Mouse (Mus musculus) liver, embryonic 11.5 days (tissue): ENCODE measurements at regions not wholly inside any gene's neighbourhood (a gene's known extent, or its start where the extent isn't known, plus 50 kb on each side); places are given as distances from the start of the nearest gene placed in this dataset.

Experiments used
- ATAC-seq: fragments of 200-750 bp; cut with Nextera tagmentation; replicated peaks from 2 replicates; pipeline ENCODE4 v1.8.0; 2017; ENCODE audit warnings: moderate number of reproducible peaks, mild to moderate bottlenecking, moderate TSS enrichment, moderate library complexity; ENCODE audit not compliant: low FRiP score
- DNase-seq: peaks from one replicate; pipeline ENCODE4 v3.0.0-alpha.2; 2017; ENCODE audit warnings: low spot score
- H3K27ac ChIP-seq: fragments of 300-500 bp; sonication (generic); 2 replicates; pipeline ENCODE4 v1.5.1; 2014; ENCODE audit warnings: mild to moderate bottlenecking, low read depth, low read length, control low read depth
- H3K27me3 ChIP-seq: fragments of 300-500 bp; sonication (generic); replicated peaks from 2 replicates; pipeline ENCODE4 v1.6.1; 2014; ENCODE audit warnings: low read length, mixed read lengths; ENCODE audit not compliant: control insufficient read depth, insufficient read depth
- H3K36me3 ChIP-seq: fragments of 300-500 bp; sonication (generic); 2 replicates; pipeline ENCODE4 v1.6.1; 2014; ENCODE audit warnings: mild to moderate bottlenecking, low read length, moderate library complexity, mixed read lengths; ENCODE audit not compliant: control insufficient read depth, insufficient read depth
- H3K4me1 ChIP-seq: fragments of 300-500 bp; sonication (generic); replicated peaks from 2 replicates; pipeline ENCODE4 v1.6.1; 2014; ENCODE audit warnings: low read length, mixed read lengths; ENCODE audit not compliant: control insufficient read depth, insufficient read depth
- H3K4me2 ChIP-seq: fragments of 300-500 bp; sonication (generic); 2 replicates; pipeline ENCODE4 v1.6.1; 2014; ENCODE audit warnings: mild to moderate bottlenecking, control low read depth, moderate library complexity
- H3K4me3 ChIP-seq: fragments of 300-500 bp; sonication (generic); 2 replicates; pipeline ENCODE4 v1.5.1; 2014; ENCODE audit warnings: low read depth, low read length, control low read depth
- H3K9ac ChIP-seq: fragments of 300-500 bp; sonication (generic); 2 replicates; pipeline ENCODE4 v1.6.1; 2014; ENCODE audit warnings: low read depth, low read length, control low read depth
- H3K9me3 ChIP-seq: fragments of 300-500 bp; sonication (generic); 2 replicates; pipeline ENCODE4 v1.6.1; 2016; ENCODE audit warnings: low read length, inconsistent platforms, mixed read lengths; ENCODE audit not compliant: control insufficient read depth
- WGBS: fragments of 180-500 bp; shearing (Covaris S2); extraction: QIAGEN DNeasy Blood & Tissue Kit; methylation state at CpG from one replicate; pipeline ENCODE4 v1.1.7; 2014; 5-methylcytosine and 5-hydroxymethylcytosine counted together

DNA sequence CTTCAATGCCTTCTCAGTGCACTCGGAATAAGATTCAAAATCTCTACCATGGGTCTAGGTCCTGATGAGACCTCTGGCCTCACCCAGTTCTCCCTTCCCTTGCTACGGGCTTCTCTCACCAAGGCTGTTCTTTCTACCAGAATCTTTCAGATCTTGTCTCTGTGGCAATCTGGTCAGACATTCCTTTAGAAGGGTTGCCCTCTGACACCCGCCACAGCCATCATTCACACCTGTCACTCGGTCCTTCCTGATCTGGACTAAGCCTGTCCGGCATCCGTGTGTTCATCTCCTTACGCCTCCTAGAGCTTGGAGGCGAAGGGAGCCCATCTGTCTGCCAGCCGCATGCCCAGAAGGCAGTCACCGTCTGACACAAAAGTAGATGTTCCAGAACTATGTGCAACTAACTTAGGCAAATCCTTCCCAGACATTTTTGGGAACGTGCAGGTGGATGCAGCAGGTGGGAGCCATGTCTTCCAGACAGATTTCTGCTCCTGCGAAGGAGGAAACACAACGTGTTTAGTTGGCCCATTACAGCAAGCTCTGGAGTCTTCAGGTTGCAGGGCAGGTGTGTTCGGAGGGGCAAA, 77.7 kb downstream of the Fam76b start:
- 80% methylated on average over 14 of the region's 14 CpGs for WGBS
- Histone ChIP-seq H3K4me1 (no peaks in the 10 kb centered on the region), H3K4me3 (no peak overlapping the region), H3K36me3 (no peaks in the 10 kb centered on the region), H3K27me3 (no peaks in the 10 kb centered on the region), H3K4me2 (no peak overlapping the region), H3K9ac (no peak overlapping the region), H3K9me3 (no peaks in the 10 kb centered on the region), H3K27ac (no peak overlapping the region)
- no peak for ATAC-seq
- DNase-seq, result no peak

DNA sequence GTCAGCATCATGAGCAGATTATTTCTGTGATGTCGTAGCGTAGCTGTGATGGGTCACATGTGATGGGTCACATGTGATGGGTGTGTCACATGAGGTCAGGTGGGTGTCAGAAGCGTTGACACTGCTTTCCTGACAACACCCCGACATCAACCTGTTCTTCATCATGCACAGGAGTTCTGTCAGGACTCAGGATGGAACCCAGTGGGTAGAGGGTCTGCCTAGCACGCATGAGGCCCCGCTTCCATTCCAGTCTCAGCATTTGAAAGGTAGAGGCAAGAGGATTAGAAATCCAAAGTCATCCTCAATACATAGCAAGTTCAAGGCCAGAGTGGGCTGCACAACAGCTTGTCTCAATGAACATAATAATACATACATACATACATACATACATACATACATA, 79.2 kb downstream of the Fam76b start:
- no peak overlapping the region for H3K4me3 ChIP-seq
- H3K27me3 ChIP-seq, result no peaks in the 10 kb centered on the region
- no peaks in the 10 kb centered on the region for H3K9me3 ChIP-seq
- H3K9ac ChIP-seq, result no peak overlapping the region
- H3K4me1 ChIP-seq, result no peaks in the 10 kb centered on the region
- ATAC-seq (no peak), DNase-seq (no peak)
- H3K36me3 ChIP-seq, result no peaks in the 10 kb centered on the region
- H3K27ac ChIP-seq, result no peak overlapping the region
- WGBS, result 81% methylated on average over 6 of the region's 6 CpGs
- no peak overlapping the region for H3K4me2 ChIP-seq

DNA sequence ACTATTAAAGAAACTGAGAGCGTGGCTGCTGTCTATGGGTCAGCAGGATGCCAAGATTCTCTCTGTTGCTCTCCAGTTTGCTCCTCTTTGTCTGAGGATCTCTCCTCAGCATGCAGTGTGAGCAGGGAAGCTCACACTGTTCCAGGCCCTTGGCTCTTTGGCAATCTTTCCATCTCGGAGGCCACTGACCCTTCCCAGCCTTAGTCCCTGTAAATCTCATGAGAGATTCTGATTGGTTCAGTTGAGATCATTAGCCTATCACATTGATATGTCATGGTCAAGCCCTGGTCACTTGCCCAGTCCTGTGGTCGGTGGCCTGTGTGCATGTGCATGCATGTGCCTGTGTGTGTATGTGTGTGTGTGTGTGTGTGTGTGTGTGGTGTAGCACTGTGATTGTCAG, 82.1 kb downstream of the Fam76b start:
- WGBS, result 75% methylated on average over 3 of the region's 3 CpGs
- Histone ChIP-seq H3K27me3 (no peaks in the 10 kb centered on the region), H3K27ac (no peak overlapping the region), H3K9ac (no peak overlapping the region), H3K9me3 (no peaks in the 10 kb centered on the region), H3K4me2 (no peak overlapping the region), H3K4me3 (no peak overlapping the region), H3K36me3 (no peaks in the 10 kb centered on the region), H3K4me1 (no peaks in the 10 kb centered on the region)
- ATAC-seq (no peak), DNase-seq (no peak)

DNA sequence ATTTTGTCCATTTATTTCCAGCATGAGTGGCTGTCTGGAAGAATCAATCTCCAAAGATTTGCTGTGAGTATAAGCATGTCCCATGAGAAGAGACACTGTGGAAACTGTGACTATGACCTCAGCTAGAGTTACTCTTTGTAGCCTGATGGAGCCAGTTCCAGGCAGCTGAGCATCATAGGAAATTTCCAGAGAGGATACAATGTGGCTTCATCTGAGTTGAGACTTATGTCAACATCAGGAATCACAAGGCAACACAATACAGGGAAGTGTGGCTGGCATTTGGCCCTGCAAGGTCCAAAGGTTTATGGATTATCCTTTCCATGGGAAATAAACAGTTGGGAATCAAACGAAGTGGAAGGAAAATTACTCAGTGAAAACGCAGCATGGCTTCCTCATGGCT, 82.6 kb downstream of the Fam76b start:
- ATAC-seq (no peak), DNase-seq (no peak)
- Histone ChIP-seq H3K36me3 (no peaks in the 10 kb centered on the region), H3K9me3 (no peaks in the 10 kb centered on the region), H3K9ac (no peak overlapping the region), H3K27me3 (no peaks in the 10 kb centered on the region), H3K4me1 (no peaks in the 10 kb centered on the region), H3K4me3 (no peak overlapping the region), H3K27ac (no peak overlapping the region), H3K4me2 (no peak overlapping the region)
- 78% methylated on average over 2 of the region's 2 CpGs for WGBS

DNA sequence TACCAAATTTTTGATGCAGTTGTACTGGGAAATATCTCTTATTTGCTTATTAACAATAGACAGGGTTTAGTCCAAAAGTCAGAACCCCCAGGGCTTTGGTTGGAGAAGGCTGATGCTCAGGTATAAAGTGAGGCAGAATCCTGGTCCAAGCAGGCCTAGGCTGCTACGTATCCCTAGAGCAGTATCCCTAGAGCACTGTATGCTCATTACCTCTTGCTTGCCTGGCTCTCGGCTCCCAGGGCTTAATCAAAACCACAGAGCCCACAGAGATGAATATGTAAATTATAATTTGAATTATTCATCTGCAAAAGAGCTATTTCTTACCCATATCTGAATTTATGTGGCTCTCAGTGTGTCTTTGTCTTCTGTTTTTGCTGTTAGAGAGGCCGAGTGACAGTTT, 85.9 kb downstream of the Fam76b start:
- Histone ChIP-seq H3K36me3 (no peaks in the 10 kb centered on the region), H3K27me3 (no peaks in the 10 kb centered on the region), H3K4me3 (no peak overlapping the region), H3K27ac (no peak overlapping the region), H3K4me1 (no peaks in the 10 kb centered on the region), H3K9ac (no peak overlapping the region), H3K4me2 (no peak overlapping the region), H3K9me3 (no peaks in the 10 kb centered on the region)
- DNase-seq (no peak), ATAC-seq (no peak)
- WGBS, result 68% methylated on average over 3 of the region's 3 CpGs

DNA sequence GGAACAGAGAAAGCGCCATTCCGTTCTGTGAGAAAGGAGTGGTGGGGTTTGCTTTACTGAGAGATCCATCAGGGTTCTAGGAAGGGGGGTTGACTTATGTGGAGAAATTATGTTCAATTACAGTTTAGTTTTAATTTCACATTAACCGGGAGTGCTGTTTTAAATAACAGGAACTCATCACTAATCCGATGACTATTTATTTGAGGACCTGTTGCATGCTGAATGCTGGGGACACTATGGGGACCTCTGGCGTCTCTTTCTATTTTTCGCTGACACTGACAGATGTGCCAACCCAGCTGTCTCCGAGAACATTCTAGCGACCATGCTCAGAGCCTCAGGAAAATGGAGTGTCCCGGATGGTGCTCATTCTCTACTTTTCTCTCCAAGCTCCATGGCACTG, 86.6 kb downstream of the Fam76b start:
- no peaks in the 10 kb centered on the region for H3K4me1 ChIP-seq
- H3K9me3 ChIP-seq, result no peaks in the 10 kb centered on the region
- H3K4me2 ChIP-seq, result no peak overlapping the region
- no peak overlapping the region for H3K4me3 ChIP-seq
- WGBS, result 80% methylated on average over 9 of the region's 9 CpGs
- H3K27ac ChIP-seq, result no peak overlapping the region
- DNase-seq, result no peak
- H3K27me3 ChIP-seq, result no peaks in the 10 kb centered on the region
- ATAC-seq, result no peak
- H3K9ac ChIP-seq, result no peak overlapping the region
- H3K36me3 ChIP-seq, result no peaks in the 10 kb centered on the region

DNA sequence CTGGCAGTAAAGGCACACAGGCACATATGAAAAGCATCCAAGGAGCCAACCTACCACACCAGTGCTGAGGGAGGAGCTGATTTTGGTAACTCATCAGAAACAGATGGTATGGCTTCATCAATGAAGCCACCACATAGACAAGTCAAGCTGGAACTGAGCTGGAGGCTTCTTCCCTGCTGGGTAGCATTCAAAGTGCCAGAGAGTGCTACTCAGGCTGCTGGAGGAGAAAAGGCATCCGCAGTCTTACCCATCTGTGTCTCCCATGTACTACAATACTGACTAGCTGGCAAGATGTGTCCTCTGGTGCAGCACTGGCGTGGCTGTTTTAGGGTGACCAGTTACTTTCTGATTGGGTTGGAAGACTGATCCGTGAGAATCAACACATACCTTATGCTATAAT, 87.3 kb downstream of the Fam76b start:
- no peaks in the 10 kb centered on the region for H3K9me3 ChIP-seq
- no peak overlapping the region for H3K27ac ChIP-seq
- H3K4me2 ChIP-seq, result no peak overlapping the region
- H3K4me3 ChIP-seq, result no peak overlapping the region
- H3K4me1 ChIP-seq, result no peaks in the 10 kb centered on the region
- WGBS, result 77% methylated on average over 3 of the region's 3 CpGs
- H3K36me3 ChIP-seq, result no peaks in the 10 kb centered on the region
- DNase-seq, result no peak
- H3K27me3 ChIP-seq, result no peaks in the 10 kb centered on the region
- ATAC-seq, result no peak
- no peak overlapping the region for H3K9ac ChIP-seq

DNA sequence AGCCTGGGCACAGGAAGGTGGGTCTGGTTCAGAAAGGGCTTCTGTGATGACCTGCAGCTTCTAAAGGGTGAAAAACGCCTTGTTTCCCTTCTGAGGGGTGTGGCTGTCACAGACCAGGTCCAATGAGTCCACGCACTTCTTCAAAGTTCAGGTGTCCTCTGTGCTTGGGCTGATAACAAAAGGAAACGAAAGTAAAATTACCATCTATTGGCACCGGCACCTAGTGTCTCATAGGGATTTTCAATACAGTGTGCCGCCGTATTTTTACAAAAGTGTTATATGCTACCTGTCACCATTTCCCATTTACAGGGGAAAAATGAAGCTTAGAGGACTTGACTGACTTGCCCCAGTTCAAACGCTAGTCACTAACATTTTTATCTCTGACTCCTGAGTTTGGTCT, 89.3 kb downstream of the Fam76b start:
- WGBS, result 77% methylated on average over 7 of the region's 7 CpGs
- Histone ChIP-seq H3K27ac (no peak overlapping the region), H3K4me3 (no peak overlapping the region), H3K4me2 (no peak overlapping the region), H3K4me1 (no peaks in the 10 kb centered on the region), H3K9me3 (no peaks in the 10 kb centered on the region), H3K36me3 (no peaks in the 10 kb centered on the region), H3K27me3 (no peaks in the 10 kb centered on the region), H3K9ac (no peak overlapping the region)
- DNase-seq, result no peak
- ATAC-seq, result no peak

DNA sequence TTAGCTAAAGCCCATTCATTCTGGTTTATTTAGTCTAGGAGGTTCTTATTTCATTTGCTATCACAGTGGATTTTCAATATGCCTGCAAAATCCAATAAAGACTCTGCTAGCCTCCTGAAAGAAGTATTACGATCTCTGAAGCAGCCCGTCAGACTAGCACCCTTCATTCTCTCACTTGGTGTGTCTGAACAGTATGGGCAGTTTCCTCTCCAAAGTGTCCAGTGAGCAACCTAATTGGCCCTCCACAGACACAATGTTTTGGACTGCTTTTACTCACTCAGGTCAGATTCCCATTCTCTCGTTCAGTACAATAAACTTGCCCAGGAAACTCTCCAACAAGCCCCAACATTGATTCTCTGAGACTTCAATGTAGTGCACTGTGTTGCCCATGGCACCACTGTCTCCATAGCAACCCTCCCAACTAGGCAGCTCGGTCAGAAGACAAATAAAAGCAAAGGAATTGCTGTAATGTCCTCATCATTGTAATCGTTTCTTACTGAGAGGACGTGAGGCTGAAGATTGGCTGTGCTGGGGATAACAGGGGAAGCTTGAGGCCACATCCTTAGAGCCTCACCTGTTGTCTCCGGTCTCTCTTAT, 91.2 kb downstream of the Fam76b start:
- Histone ChIP-seq H3K4me3 (no peak overlapping the region), H3K9me3 (no peaks in the 10 kb centered on the region), H3K36me3 (no peaks in the 10 kb centered on the region), H3K27me3 (no peaks in the 10 kb centered on the region), H3K27ac (no peak overlapping the region), H3K9ac (no peak overlapping the region), H3K4me1 (no peaks in the 10 kb centered on the region), H3K4me2 (no peak overlapping the region)
- no peak for ATAC-seq
- 65% methylated on average over 7 of the region's 7 CpGs for WGBS
- no peak for DNase-seq
